Mouse (Mus musculus) limb, embryonic 14.5 days (tissue): ENCODE data around the gene Lypd3. TPM values are rescaled to one million over a fixed set of nuclear protein-coding genes. Genes with fewer than 3 reads are reported as not detected.

ENCODE experiments used
- ATAC-seq: fragments of 200-750 bp; cut with Nextera tagmentation; 2 replicates; pipeline ENCODE4 v1.8.0; 2017; ENCODE audit warnings: low read depth, moderate number of reproducible peaks, moderate TSS enrichment; ENCODE audit not compliant: low FRiP score
- DNase-seq: peaks from one replicate; pipeline ENCODE4 v3.0.0-alpha.2; 2015; ENCODE audit warnings: low spot score
- H3K27ac ChIP-seq: fragments of 300-500 bp; sonication (generic); replicated peaks from 2 replicates; pipeline ENCODE4 v1.5.1; 2014; ENCODE audit warnings: low read depth, mild to moderate bottlenecking, low read length, moderate library complexity, mixed read lengths
- H3K27me3 ChIP-seq: fragments of 300-500 bp; sonication (generic); 2 replicates; pipeline ENCODE4 v1.6.1; 2014; ENCODE audit warnings: low read length, mixed read lengths; ENCODE audit not compliant: control insufficient read depth, insufficient read depth
- H3K36me3 ChIP-seq: fragments of 300-500 bp; sonication (generic); 2 replicates; pipeline ENCODE4 v1.6.1; 2014; ENCODE audit warnings: mild to moderate bottlenecking, low read length, moderate library complexity, mixed read lengths; ENCODE audit not compliant: control insufficient read depth, insufficient read depth
- H3K4me1 ChIP-seq: fragments of 300-500 bp; sonication (generic); 2 replicates; pipeline ENCODE4 v1.6.1; 2014; ENCODE audit warnings: antibody characterized with exemption, low read length, mixed read lengths; ENCODE audit not compliant: control insufficient read depth, insufficient read depth
- H3K4me2 ChIP-seq: fragments of 300-500 bp; sonication (generic); replicated peaks from 2 replicates; pipeline ENCODE4 v1.6.1; 2014; ENCODE audit warnings: low read depth, mild to moderate bottlenecking, low read length, moderate library complexity; ENCODE audit not compliant: severe bottlenecking
- H3K4me3 ChIP-seq: fragments of 300-500 bp; sonication (generic); replicated peaks from 2 replicates; pipeline ENCODE4 v1.5.1; 2014; ENCODE audit warnings: low read length
- H3K9ac ChIP-seq: fragments of 300-500 bp; sonication (generic); 2 replicates; pipeline ENCODE4 v1.6.1; 2014; ENCODE audit warnings: mild to moderate bottlenecking, low read depth, low read length, moderate library complexity; ENCODE audit not compliant: severe bottlenecking
- H3K9me3 ChIP-seq: fragments of 300-500 bp; sonication (generic); 2 replicates; pipeline ENCODE4 v1.6.1; 2016; ENCODE audit warnings: low read length; ENCODE audit not compliant: control insufficient read depth
- POLR2A ChIP-seq: fragments of 200-500 bp; IDR thresholded peaks from 2 replicates; pipeline ENCODE4 v1.8.0; 2012; ENCODE audit warnings: inconsistent platforms, mild to moderate bottlenecking, moderate library complexity, borderline replicate concordance; ENCODE audit not compliant: insufficient read depth, insufficient read length; ENCODE audit errors: extremely low read depth
- WGBS: fragments of 180-500 bp; shearing (Covaris S2); extraction: QIAGEN DNeasy Blood & Tissue Kit; methylation state at CpG from one replicate; pipeline ENCODE4 v1.1.7; 2014; 5-methylcytosine and 5-hydroxymethylcytosine counted together
- polyA plus RNA-seq, 2 experiments: library from polyadenylated mRNA; depleted of rRNA in 1 of 2; stranded (reverse) in 1 of 2; unstranded in 1 of 2; fragments of >200 nt; fragmentation: Nextera tagmentation in 1 of 2; extraction: Ambion mirVana in 1 of 2; gene quantifications; 2 replicates each; pipeline versions ENCODE4 v1.2.1 to v1.2.3; 2012 to 2014

Lypd3 gene
- polyA plus RNA-seq, 2 experiments, result 30.4 to 50.7 TPM

DNA sequence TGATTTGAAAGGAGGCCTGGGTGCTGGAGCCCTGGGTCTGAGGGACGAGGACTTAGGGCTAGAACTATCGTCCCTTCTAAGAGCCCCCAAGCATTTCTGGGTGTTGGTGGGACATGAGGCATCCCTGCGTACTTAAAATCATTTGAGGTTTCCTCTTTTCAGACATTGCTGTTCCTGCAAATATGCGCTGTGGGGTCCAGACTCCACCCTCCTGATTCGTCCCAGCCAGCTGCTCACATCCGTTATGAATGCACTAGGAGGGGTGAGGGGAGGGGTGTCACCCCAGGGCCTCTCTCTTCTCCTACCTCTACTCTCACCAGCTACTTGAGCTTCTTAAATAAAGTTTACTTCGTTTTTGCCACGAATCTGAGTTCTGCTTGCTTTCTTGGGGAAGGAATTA is 27.8 kb upstream of the Lypd3 start:
- H3K9ac ChIP-seq, result no peak overlapping the region
- WGBS, result 64% methylated on average over 7 of the region's 8 CpGs
- no peak for TF ChIP-seq POLR2A
- no peaks in the 10 kb centered on the region for H3K9me3 ChIP-seq
- ATAC-seq, result no peak
- H3K4me3 ChIP-seq, result no peak overlapping the region
- H3K27ac ChIP-seq, result no peak overlapping the region
- H3K4me2 ChIP-seq, result no peak overlapping the region
- DNase-seq, result no peak
- H3K27me3 ChIP-seq, result peaks cover 37% of the 10 kb centered on the region
- H3K36me3 ChIP-seq, result no peaks in the 10 kb centered on the region; the same call in 1 of the 2 replicates
- peaks cover 11% of the 10 kb centered on the region for H3K4me1 ChIP-seq

DNA sequence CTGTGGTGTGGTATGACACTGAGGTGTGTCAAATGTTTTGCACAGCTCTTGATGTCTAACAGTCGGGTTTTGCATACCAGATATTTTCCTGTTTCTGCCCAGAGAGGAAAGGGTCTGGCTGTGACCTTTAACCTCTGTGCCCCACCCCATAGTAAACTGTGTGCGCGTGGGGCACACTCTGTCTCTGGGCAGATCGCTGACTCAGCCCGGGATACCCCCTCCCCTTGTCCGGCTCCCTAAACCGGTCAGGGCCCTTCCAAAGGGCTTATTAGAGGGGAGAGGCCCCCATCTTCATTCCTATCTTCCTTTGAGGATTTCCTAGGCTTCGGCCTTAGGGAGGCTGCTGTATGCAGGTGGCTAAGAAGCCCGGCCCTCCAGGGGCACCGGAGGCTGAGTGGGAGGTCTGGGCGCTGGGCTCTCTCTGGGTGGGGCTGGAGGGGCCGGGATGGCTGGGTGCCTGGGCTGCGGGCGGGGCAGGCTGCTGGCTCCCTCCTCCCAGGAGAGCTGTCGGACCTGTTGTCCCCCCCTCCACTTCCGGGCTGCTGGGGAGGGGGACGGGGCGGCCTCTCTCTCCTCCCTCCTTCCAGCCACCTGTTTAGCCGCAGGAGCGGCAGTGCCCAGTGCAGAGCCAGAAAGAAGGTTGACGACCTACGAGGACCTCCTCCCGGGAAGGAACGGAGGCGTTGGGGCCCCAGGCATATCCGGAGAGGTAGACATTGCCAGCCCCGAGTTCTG is 26.0 kb upstream of the Lypd3 start, which contains the start of gene Phldb3:
Gene Phldb3, plus strand, starts transcription at position 620 of the 735 bp plus-strand sequence.
- no peak for ATAC-seq
- H3K9ac ChIP-seq, result no peak within 1 kb of the TSS; the same call in 1 of the 2 replicates
- H3K4me1 ChIP-seq, result peaks cover 11% of the 10 kb centered on the region
- no peak for DNase-seq
- peaks cover 38% of the 10 kb centered on the region for H3K27me3 ChIP-seq
- peak within 1 kb of the TSS; percentile 61 for H3K4me2 ChIP-seq
- TF ChIP-seq POLR2A, result no peak
- H3K9me3 ChIP-seq, result no peaks in the 10 kb centered on the region
- H3K36me3 ChIP-seq, result no peaks in the 10 kb centered on the region; the same call in 1 of the 2 replicates
- H3K4me3 ChIP-seq, result peak within 1 kb of the TSS; percentile 34
- WGBS, result 3% methylated on average over 20 of the region's 27 CpGs
- H3K27ac ChIP-seq, result no peak within 1 kb of the TSS

DNA sequence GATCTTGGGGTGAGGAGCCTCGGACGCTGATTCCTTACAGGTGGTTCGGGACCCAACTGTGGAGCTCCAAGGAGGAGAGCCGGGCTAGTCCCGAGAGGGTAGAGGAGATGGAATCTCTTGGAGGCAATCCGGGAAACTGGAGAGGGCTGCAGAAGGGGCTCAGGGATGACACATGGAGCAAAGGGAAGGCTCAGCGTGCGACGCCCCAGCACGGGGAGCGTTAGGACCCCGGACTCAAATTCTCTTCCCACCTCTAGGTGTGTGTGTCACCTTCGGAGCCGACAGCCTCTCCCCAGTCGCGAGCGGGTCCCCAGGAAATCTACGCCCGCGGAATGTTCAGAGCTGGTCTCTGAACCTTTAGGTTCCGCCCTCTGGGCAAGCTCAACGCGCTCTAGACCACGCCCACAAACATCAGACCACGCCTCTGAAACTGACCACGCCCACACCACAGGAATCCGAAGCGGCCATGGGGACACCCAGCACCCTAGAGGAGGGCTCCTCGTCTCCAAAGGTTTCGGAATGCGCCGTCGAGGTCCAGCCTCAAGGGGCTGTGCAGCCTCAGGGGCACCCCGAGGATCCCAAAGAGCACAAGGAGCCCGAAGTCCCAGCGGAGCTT is 25.4 kb upstream of the Lypd3 start:
- DNase-seq (peak; percentile 78), ATAC-seq (peak; percentile 21; the same call in 1 of the 2 replicates)
- TF ChIP-seq POLR2A, result no peak
- under 1% methylated on average over 36 of the region's 36 CpGs for WGBS
- Histone ChIP-seq H3K9ac (no peak overlapping the region), H3K27me3 (peaks cover 38% of the 10 kb centered on the region), H3K36me3 (no peaks in the 10 kb centered on the region; the same call in 1 of the 2 replicates), H3K4me1 (peaks cover 11% of the 10 kb centered on the region), H3K4me3 (peak overlapping the region; percentile 34), H3K4me2 (peak overlapping the region; percentile 61), H3K9me3 (no peaks in the 10 kb centered on the region), H3K27ac (no peak overlapping the region)

DNA sequence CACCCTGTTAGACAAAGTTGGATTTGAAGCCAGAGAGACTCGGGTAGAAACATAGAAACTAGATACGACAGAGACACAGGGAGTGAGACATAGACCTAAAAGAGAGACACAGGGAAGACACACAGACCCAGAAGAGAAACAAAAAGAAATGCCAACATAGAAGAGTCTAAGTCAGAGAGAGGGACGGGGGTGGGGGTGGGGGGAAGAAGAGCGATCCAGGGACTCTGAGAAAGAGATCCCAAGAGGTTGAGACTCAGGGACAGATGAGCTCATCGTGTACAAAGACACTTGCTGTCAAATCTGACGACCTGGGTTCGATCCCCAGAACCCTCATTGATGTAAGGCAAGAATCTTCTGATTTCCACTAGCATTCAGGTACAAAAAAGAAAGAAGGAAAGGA is 24.6 kb upstream of the Lypd3 start:
- WGBS, result 16% methylated on average over 7 of the region's 7 CpGs
- Histone ChIP-seq H3K36me3 (no peaks in the 10 kb centered on the region; the same call in 1 of the 2 replicates), H3K27ac (no peak overlapping the region), H3K9me3 (no peaks in the 10 kb centered on the region), H3K4me3 (peak overlapping the region; percentile 34), H3K9ac (no peak overlapping the region), H3K27me3 (peaks cover 38% of the 10 kb centered on the region), H3K4me2 (peak overlapping the region; percentile 61), H3K4me1 (peaks cover 11% of the 10 kb centered on the region)
- DNase-seq (no peak), ATAC-seq (no peak)
- TF ChIP-seq POLR2A, result no peak

DNA sequence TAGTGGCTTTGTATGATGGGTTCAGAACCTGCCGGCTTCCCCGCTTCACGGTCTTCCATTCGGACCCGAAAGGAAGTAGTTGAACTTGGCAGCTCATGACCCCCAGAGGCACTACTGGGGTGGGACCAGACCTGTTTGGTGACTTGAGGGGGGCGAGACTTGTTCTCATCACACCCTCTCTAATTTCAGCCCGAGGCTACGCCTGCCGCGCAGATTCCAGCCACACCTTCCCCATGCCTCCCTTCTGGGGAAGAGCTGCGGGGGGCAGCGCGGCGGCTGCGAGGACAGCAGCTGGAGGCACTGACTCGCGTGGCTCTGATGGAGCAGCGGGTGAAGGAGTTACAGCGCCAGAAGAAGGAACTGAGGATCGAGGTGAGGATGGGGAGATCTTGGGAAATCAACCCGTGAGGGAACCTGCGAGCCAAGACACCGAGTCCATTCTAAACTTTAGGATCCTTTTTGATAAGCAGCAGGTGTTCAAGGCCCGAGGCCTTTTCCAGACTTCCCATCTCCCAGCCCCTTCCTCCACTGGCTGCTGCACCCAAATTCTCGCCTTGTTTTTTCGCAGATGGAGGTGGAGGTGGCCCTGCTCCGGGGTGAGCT is 23.9 kb upstream of the Lypd3 start:
- Histone ChIP-seq H3K9ac (no peak overlapping the region), H3K9me3 (no peaks in the 10 kb centered on the region), H3K27me3 (peaks cover 38% of the 10 kb centered on the region), H3K4me3 (peak overlapping the region; percentile 20), H3K27ac (no peak overlapping the region), H3K4me1 (peaks cover 11% of the 10 kb centered on the region), H3K4me2 (peak overlapping the region; percentile 61), H3K36me3 (no peaks in the 10 kb centered on the region; the same call in 1 of the 2 replicates)
- no peak for TF ChIP-seq POLR2A
- WGBS, result under 1% methylated on average over 27 of the region's 27 CpGs
- DNase-seq, result peak; percentile 30
- ATAC-seq, result no peak
